Mouse (Mus musculus): ENCODE results near the gene Nsf. TPM values are rescaled to one million over a fixed set of nuclear protein-coding genes. Genes with fewer than 3 reads are reported as not detected.

The Nsf gene
- polyA plus RNA-seq, 1 experiment: 37.5 TPM

- H3K4me3 ChIP-seq (ENCODE audit: insufficient read depth, low read length): no peak overlapping the region
- no peak for TF ChIP-seq POLR2A (IDR thresholded peaks at IDR 0.05; ENCODE audit: low read depth, low read length)
- TF ChIP-seq CTCF (IDR thresholded peaks at IDR 0.05; ENCODE audit: borderline replicate concordance, insufficient read depth, low read length): no peak
- no peak overlapping the region for H3K27ac ChIP-seq (ENCODE audit: insufficient read depth, low read length)
These were observed 95.1 kb downstream of the Nsf start for GRCm38 (mm10) chr11:103858760-103859159.

GRCm38 (mm10) chr11:103856641-103857040 lies 97.2 kb downstream of the Nsf start:
- no peak overlapping the region for H3K4me3 ChIP-seq (ENCODE audit: insufficient read depth, low read length)
- TF ChIP-seq CTCF (IDR thresholded peaks at IDR 0.05; ENCODE audit: borderline replicate concordance, insufficient read depth, low read length) (no peak), POLR2A (IDR thresholded peaks at IDR 0.05; ENCODE audit: low read depth, low read length) (no peak)
- H3K4me1 ChIP-seq (ENCODE audit: control insufficient read depth, insufficient read depth, low read length): no peaks in the 10 kb centered on the region; the same call in 1 of the 2 replicates
- H3K27ac ChIP-seq (ENCODE audit: insufficient read depth, low read length): no peak overlapping the region

More at GRCm38 (mm10) chr11:103858760-103859159, 95.1 kb downstream of the Nsf start:
- no peaks in the 10 kb centered on the region for H3K4me1 ChIP-seq (ENCODE audit: control insufficient read depth, insufficient read depth, low read length)

GRCm38 (mm10) chr11:103854294-103854693 lies 99.6 kb downstream of the Nsf start:
- Histone ChIP-seq H3K4me3 (ENCODE audit: insufficient read depth, low read length) (no peak overlapping the region), H3K4me1 (ENCODE audit: control insufficient read depth, insufficient read depth, low read length) (no peaks in the 10 kb centered on the region; the same call in 1 of the 2 replicates), H3K27ac (ENCODE audit: insufficient read depth, low read length) (no peak overlapping the region)
- TF ChIP-seq CTCF (IDR thresholded peaks at IDR 0.05; ENCODE audit: borderline replicate concordance, insufficient read depth, low read length) (no peak), POLR2A (IDR thresholded peaks at IDR 0.05; ENCODE audit: low read depth, low read length) (no peak)

GRCm38 (mm10) chr11:103853284-103853920 lies 100.5 kb downstream of the Nsf start:
- no peaks in the 10 kb centered on the region; the same call in 1 of the 2 replicates for H3K4me1 ChIP-seq (ENCODE audit: control insufficient read depth, insufficient read depth, low read length)
- no peak overlapping the region for H3K27ac ChIP-seq (ENCODE audit: insufficient read depth, low read length)
- no peak for TF ChIP-seq POLR2A (IDR thresholded peaks at IDR 0.05; ENCODE audit: low read depth, low read length)
- no peak for TF ChIP-seq CTCF (IDR thresholded peaks at IDR 0.05; ENCODE audit: borderline replicate concordance, insufficient read depth, low read length)
- no peak overlapping the region for H3K4me3 ChIP-seq (ENCODE audit: insufficient read depth, low read length)

- H3K27ac ChIP-seq (ENCODE audit: insufficient read depth, low read length): no peak overlapping the region
- TF ChIP-seq POLR2A (IDR thresholded peaks at IDR 0.05; ENCODE audit: low read depth, low read length) (no peak), CTCF (IDR thresholded peaks at IDR 0.05; ENCODE audit: borderline replicate concordance, insufficient read depth, low read length) (no peak)
- no peaks in the 10 kb centered on the region; the same call in 1 of the 2 replicates for H3K4me1 ChIP-seq (ENCODE audit: control insufficient read depth, insufficient read depth, low read length)
- no peak overlapping the region for H3K4me3 ChIP-seq (ENCODE audit: insufficient read depth, low read length)
These were observed 101.1 kb downstream of the Nsf start for GRCm38 (mm10) chr11:103852590-103853283.

- Histone ChIP-seq H3K4me3 (ENCODE audit: insufficient read depth, low read length) (no peak overlapping the region), H3K27ac (ENCODE audit: insufficient read depth, low read length) (no peak overlapping the region), H3K4me1 (ENCODE audit: control insufficient read depth, insufficient read depth, low read length) (no peaks in the 10 kb centered on the region; the same call in 1 of the 2 replicates)
- TF ChIP-seq POLR2A (IDR thresholded peaks at IDR 0.05; ENCODE audit: low read depth, low read length): no peak
- no peak for TF ChIP-seq CTCF (IDR thresholded peaks at IDR 0.05; ENCODE audit: borderline replicate concordance, insufficient read depth, low read length)
These were observed 105.6 kb downstream of the Nsf start for GRCm38 (mm10) chr11:103848287-103848686.

GRCm38 (mm10) chr11:103840834-103841233 lies 113.0 kb downstream of the Nsf start:
- H3K4me1 ChIP-seq (ENCODE audit: control insufficient read depth, insufficient read depth, low read length): no peaks in the 10 kb centered on the region
- no peak for TF ChIP-seq CTCF (IDR thresholded peaks at IDR 0.05; ENCODE audit: borderline replicate concordance, insufficient read depth, low read length)
- TF ChIP-seq POLR2A (IDR thresholded peaks at IDR 0.05; ENCODE audit: low read depth, low read length): no peak
- no peak overlapping the region for H3K4me3 ChIP-seq (ENCODE audit: insufficient read depth, low read length)
- H3K27ac ChIP-seq (ENCODE audit: insufficient read depth, low read length): no peak overlapping the region

GRCm38 (mm10) chr11:103838955-103839354 lies 114.9 kb downstream of the Nsf start:
- no peaks in the 10 kb centered on the region for H3K4me1 ChIP-seq (ENCODE audit: control insufficient read depth, insufficient read depth, low read length)
- H3K27ac ChIP-seq (ENCODE audit: insufficient read depth, low read length): no peak overlapping the region
- TF ChIP-seq CTCF (IDR thresholded peaks at IDR 0.05; ENCODE audit: borderline replicate concordance, insufficient read depth, low read length) (no peak), POLR2A (IDR thresholded peaks at IDR 0.05; ENCODE audit: low read depth, low read length) (no peak)
- H3K4me3 ChIP-seq (ENCODE audit: insufficient read depth, low read length): no peak overlapping the region

GRCm38 (mm10) chr11:103832331-103832730 lies 121.5 kb downstream of the Nsf start:
- Histone ChIP-seq H3K4me1 (ENCODE audit: control insufficient read depth, insufficient read depth, low read length) (no peaks in the 10 kb centered on the region), H3K27ac (ENCODE audit: insufficient read depth, low read length) (no peak overlapping the region), H3K4me3 (ENCODE audit: insufficient read depth, low read length) (no peak overlapping the region)
- TF ChIP-seq CTCF (IDR thresholded peaks at IDR 0.05; ENCODE audit: borderline replicate concordance, insufficient read depth, low read length): no peak
- no peak for TF ChIP-seq POLR2A (IDR thresholded peaks at IDR 0.05; ENCODE audit: low read depth, low read length)

GRCm38 (mm10) chr11:103831766-103832165 lies 122.1 kb downstream of the Nsf start:
- Histone ChIP-seq H3K4me3 (ENCODE audit: insufficient read depth, low read length) (no peak overlapping the region), H3K27ac (ENCODE audit: insufficient read depth, low read length) (no peak overlapping the region), H3K4me1 (ENCODE audit: control insufficient read depth, insufficient read depth, low read length) (no peaks in the 10 kb centered on the region)
- TF ChIP-seq POLR2A (IDR thresholded peaks at IDR 0.05; ENCODE audit: low read depth, low read length) (no peak), CTCF (IDR thresholded peaks at IDR 0.05; ENCODE audit: borderline replicate concordance, insufficient read depth, low read length) (no peak)

All from embryonic fibroblast, embryonic 13.5 days (primary cell).